Mouse (Mus musculus) embryonic facial prominence, embryonic 11.5 days (tissue): ENCODE data around the gene Nxpe5. TPM values are rescaled to one million over a fixed set of nuclear protein-coding genes. Genes with fewer than 3 reads are reported as not detected.
A peak's percentile ranks its signal among the peaks of the same experiment; 100 is the strongest.
"Not testable (repeated sequence)": the region's sequence is repeated elsewhere in the genome, so short reads cannot be mapped to it uniquely, and the experiment has no call there.

Source experiments
- ATAC-seq: fragments of 200-750 bp; cut with Nextera tagmentation; replicated peaks from 2 replicates; pipeline ENCODE4 v1.8.0; 2017; ENCODE audit warnings: low read depth; ENCODE audit not compliant: insufficient number of reproducible peaks, low FRiP score, low TSS enrichment
- DNase-seq: peaks from one replicate; pipeline ENCODE4 v3.0.0-alpha.2; 2015; ENCODE audit warnings: low spot score
- H3K27ac ChIP-seq: fragments of 300-500 bp; sonication (generic); replicated peaks from 2 replicates; pipeline ENCODE4 v1.5.1; 2014; ENCODE audit warnings: mild to moderate bottlenecking, low read depth, low read length, control low read depth
- H3K27me3 ChIP-seq: fragments of 300-500 bp; sonication (generic); 2 replicates; pipeline ENCODE4 v1.6.1; 2014; ENCODE audit warnings: mild to moderate bottlenecking, low read length, moderate library complexity, mixed read lengths; ENCODE audit not compliant: control insufficient read depth, insufficient read depth
- H3K36me3 ChIP-seq: fragments of 300-500 bp; sonication (generic); replicated peaks from 2 replicates; pipeline ENCODE4 v1.6.1; 2014; ENCODE audit warnings: low read depth, mild to moderate bottlenecking, low read length, moderate library complexity, mixed read lengths; ENCODE audit not compliant: control insufficient read depth, insufficient read depth
- H3K4me1 ChIP-seq: fragments of 300-500 bp; sonication (generic); 2 replicates; pipeline ENCODE4 v1.6.1; 2014; ENCODE audit warnings: low read length, mixed read lengths; ENCODE audit not compliant: control insufficient read depth, insufficient read depth
- H3K4me2 ChIP-seq: fragments of 300-500 bp; sonication (generic); 2 replicates; pipeline ENCODE4 v1.6.1; 2014; ENCODE audit warnings: low read depth, mild to moderate bottlenecking, control low read depth, low read length, moderate library complexity
- H3K4me3 ChIP-seq: fragments of 300-500 bp; sonication (generic); 2 replicates; pipeline ENCODE4 v1.5.1; 2014; ENCODE audit warnings: low read depth, low read length, control low read depth
- H3K9ac ChIP-seq: fragments of 300-500 bp; sonication (generic); replicated peaks from 2 replicates; pipeline ENCODE4 v1.6.1; 2014; ENCODE audit warnings: mild to moderate bottlenecking, control low read depth, low read length
- H3K9me3 ChIP-seq: fragments of 300-500 bp; sonication (generic); replicated peaks from 2 replicates; pipeline ENCODE4 v1.6.1; 2016; ENCODE audit warnings: mild to moderate bottlenecking, low read length, inconsistent platforms, mixed read lengths; ENCODE audit not compliant: control insufficient read depth
- WGBS: fragments of 180-500 bp; shearing (Covaris S2); extraction: QIAGEN DNeasy Blood & Tissue Kit; methylation state at CpG from one replicate; pipeline ENCODE4 v1.1.7; 2014; 5-methylcytosine and 5-hydroxymethylcytosine counted together
- polyA plus RNA-seq: library from polyadenylated mRNA; unstranded; fragments of >200 nt; fragmentation: Nextera tagmentation; extraction: Ambion mirVana; gene quantifications from 2 replicates; pipeline ENCODE4 v1.2.1, GENCODE M21; 2014

Gene Nxpe5
- polyA plus RNA-seq, 1 experiment from 2014 or later, result not detected

DNA sequence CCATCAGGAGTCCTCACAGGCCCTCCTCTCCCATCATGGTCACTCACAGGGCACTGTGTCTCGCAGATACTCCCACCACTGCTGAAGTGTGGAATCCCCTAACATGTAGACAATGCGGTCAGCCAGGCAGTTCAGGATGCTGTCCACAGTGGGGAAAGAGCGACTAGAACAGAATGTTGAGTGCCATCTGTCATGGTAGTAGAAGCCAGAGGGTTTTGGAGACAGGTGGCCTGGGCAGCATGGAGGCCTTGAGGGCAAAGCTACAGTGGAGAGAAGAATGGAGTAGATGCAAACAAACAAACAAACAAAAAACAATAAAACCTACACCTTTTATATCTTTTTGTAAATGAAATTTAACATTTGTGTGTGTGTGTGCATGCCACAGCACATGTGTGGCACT is 23.6 kb upstream of the Nxpe5 start:
- Histone ChIP-seq H3K27ac (no peak overlapping the region), H3K9me3 (no peaks in the 10 kb centered on the region), H3K4me2 (no peak overlapping the region), H3K9ac (no peak overlapping the region), H3K27me3 (no peaks in the 10 kb centered on the region), H3K4me1 (no peaks in the 10 kb centered on the region), H3K36me3 (no peaks in the 10 kb centered on the region), H3K4me3 (no peak overlapping the region)
- ATAC-seq (no peak), DNase-seq (no peak)
- WGBS, result 84% methylated on average over 3 of the region's 3 CpGs

- WGBS, result 82% methylated on average over 1 of the region's 1 CpGs
- no peak overlapping the region for H3K27ac ChIP-seq
- no peak overlapping the region for H3K9ac ChIP-seq
- no peaks in the 10 kb centered on the region for H3K27me3 ChIP-seq
- H3K4me2 ChIP-seq, result no peak overlapping the region
- no peak for DNase-seq
- no peaks in the 10 kb centered on the region for H3K4me1 ChIP-seq
- no peak for ATAC-seq
- H3K9me3 ChIP-seq, result no peaks in the 10 kb centered on the region
- no peak overlapping the region for H3K4me3 ChIP-seq
- no peaks in the 10 kb centered on the region for H3K36me3 ChIP-seq
Observed at GRCm38 (mm10) chr5:138207253-138207652, 18.4 kb upstream of the Nxpe5 start.

- Histone ChIP-seq H3K4me3 (no peak overlapping the region), H3K4me2 (no peak overlapping the region), H3K27ac (no peak overlapping the region), H3K9me3 (no peaks in the 10 kb centered on the region), H3K4me1 (no peaks in the 10 kb centered on the region), H3K27me3 (no peaks in the 10 kb centered on the region), H3K36me3 (no peaks in the 10 kb centered on the region), H3K9ac (no peak overlapping the region)
- no peak for ATAC-seq
- no peak for DNase-seq
- 85% methylated on average over 4 of the region's 4 CpGs for WGBS
Observed at GRCm38 (mm10) chr5:138207873-138208272, 17.8 kb upstream of the Nxpe5 start.

- H3K9ac ChIP-seq, H3K4me3 ChIP-seq, H3K27me3 ChIP-seq, ATAC-seq, H3K4me1 ChIP-seq, H3K36me3 ChIP-seq, H3K9me3 ChIP-seq, H3K27ac ChIP-seq, H3K4me2 ChIP-seq, DNase-seq: not testable (repeated sequence)
- 93% methylated on average over 13 of the region's 13 CpGs for WGBS
Observed at GRCm38 (mm10) chr5:138216632-138217031, 9.1 kb upstream of the Nxpe5 start.

DNA sequence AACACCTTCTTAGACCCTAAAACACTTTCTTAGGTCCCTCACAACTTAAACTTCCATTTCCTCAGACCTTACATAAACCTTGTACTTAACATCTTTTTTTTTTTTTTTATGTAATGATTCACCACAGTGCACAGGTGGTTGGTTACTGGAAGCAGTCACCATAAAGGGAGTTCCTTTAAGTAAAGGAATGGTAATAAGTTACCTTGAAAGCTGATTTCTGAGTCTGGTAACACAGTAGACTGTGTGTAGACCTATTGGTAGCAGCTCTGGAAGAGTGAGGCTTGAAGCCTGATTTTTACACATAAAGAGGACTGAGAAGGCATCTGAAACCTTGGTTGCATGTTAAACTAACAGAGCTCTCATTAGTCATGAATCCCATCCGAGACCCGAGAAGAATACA is 5.8 kb upstream of the Nxpe5 start:
- Histone ChIP-seq H3K4me1 (no peaks in the 10 kb centered on the region), H3K9ac (no peak overlapping the region), H3K36me3 (no peaks in the 10 kb centered on the region), H3K4me2 (no peak overlapping the region), H3K27ac (no peak overlapping the region), H3K27me3 (no peaks in the 10 kb centered on the region), H3K4me3 (no peak overlapping the region), H3K9me3 (no peaks in the 10 kb centered on the region)
- WGBS, result 68% methylated on average over 2 of the region's 2 CpGs
- ATAC-seq (no peak), DNase-seq (no peak)

DNA sequence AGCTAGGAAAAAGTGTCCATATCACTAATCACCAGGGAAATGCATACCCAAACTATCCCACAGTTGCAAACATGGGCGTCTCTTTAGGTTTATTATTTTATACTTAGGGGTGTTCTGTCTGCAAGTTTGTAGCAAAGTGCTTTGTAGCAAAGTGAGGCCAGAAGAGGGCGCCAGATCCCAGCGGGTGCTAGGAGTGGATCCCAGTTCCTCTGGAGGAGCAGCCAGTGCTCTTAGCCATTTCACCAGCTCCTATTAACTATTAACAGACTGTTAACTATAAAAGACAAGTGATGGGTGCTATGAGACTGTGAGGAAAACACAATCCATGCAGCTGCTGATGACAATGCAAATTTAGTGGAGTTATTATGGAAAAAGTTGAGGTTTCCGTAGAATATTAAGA is 3.6 kb upstream of the Nxpe5 start:
- DNase-seq (peak; percentile 76), ATAC-seq (no peak)
- H3K9me3 ChIP-seq, result no peaks in the 10 kb centered on the region
- H3K27ac ChIP-seq, result no peak overlapping the region
- 23% methylated on average over 4 of the region's 4 CpGs for WGBS
- H3K27me3 ChIP-seq, result no peaks in the 10 kb centered on the region
- H3K9ac ChIP-seq, result no peak overlapping the region
- no peak overlapping the region for H3K4me2 ChIP-seq
- H3K4me3 ChIP-seq, result no peak overlapping the region
- no peaks in the 10 kb centered on the region for H3K36me3 ChIP-seq
- H3K4me1 ChIP-seq, result no peaks in the 10 kb centered on the region

GRCm38 (mm10) chr5:138223287-138223686 is 2.4 kb upstream of the Nxpe5 start:
- Histone ChIP-seq H3K4me2 (no peak overlapping the region), H3K9me3 (no peaks in the 10 kb centered on the region), H3K36me3 (no peaks in the 10 kb centered on the region), H3K27me3 (no peaks in the 10 kb centered on the region), H3K4me3 (no peak overlapping the region), H3K27ac (no peak overlapping the region), H3K4me1 (no peaks in the 10 kb centered on the region), H3K9ac (no peak overlapping the region)
- DNase-seq, result no peak
- ATAC-seq, result no peak
- 60% methylated on average over 3 of the region's 3 CpGs for WGBS

GRCm38 (mm10) chr5:138226491-138226890 is 793 bp downstream of the Nxpe5 start:
- Histone ChIP-seq H3K4me2 (no peak overlapping the region), H3K27ac (no peak overlapping the region), H3K27me3 (no peaks in the 10 kb centered on the region), H3K4me1 (no peaks in the 10 kb centered on the region), H3K9ac (no peak overlapping the region), H3K36me3 (no peaks in the 10 kb centered on the region), H3K9me3 (no peaks in the 10 kb centered on the region), H3K4me3 (no peak overlapping the region)
- no peak for DNase-seq
- 77% methylated on average over 4 of the region's 4 CpGs for WGBS
- no peak for ATAC-seq
